ENCODE assay signal across 14 mouse cellular contexts in genomic region chr19:3266136-3266535, GRCm38 (mm10). TPM values are rescaled to one million over a fixed set of nuclear protein-coding genes. Genes with fewer than 3 reads are reported as not detected.
DNase-seq lines count a peak whose midpoint lies in the region.
"Had no signal": no experiment of that assay in that cellular context is flagged by ENCODE, and none has a peak within 500 bp of the region (broad histone marks: within the 10 kb centered on the region; RNA-seq: fewer than 3 reads in every experiment).

No protein-coding gene starts in this region.

- peak; percentile 0 for DNase-seq in adrenal gland, adult 2 months
- no peak for DNase-seq in adrenal gland, postnatal 10 days
- peak; percentile 1 for DNase-seq in kidney, adult 11 months
- DNase-seq in kidney, adult 9 months = no peak
- peak; percentile 0 for DNase-seq in right cerebral cortex, postnatal 4 days
- no peak for DNase-seq in right cerebral cortex, postnatal 14 days
- DNase-seq in urinary bladder, postnatal 36 days (ENCODE audit: low spot score in 2 of 2) = peak; percentile 39 to 44
- DNase-seq in spleen, adult 18-20 months = no peak
- DNase-seq: embryo, embryonic 11 days; kidney, adult 18-20 months; kidney, postnatal 14 days; liver, embryonic 13.5 days; lung, postnatal 4 days; thymus, adult 18-20 months had no signal

RNA-seq across cellular contexts. Expression of gene Mrpl21, which starts 16.6 kb away (rescaled TPM):
- total RNA-seq in adrenal gland, adult 2 months (2021) = 10 to 100 TPM; 70.0 to 74.6 TPM
- polyA plus RNA-seq in adrenal gland, adult 2 months (2012; rRNA removed) = 56.4 and 65.9 TPM in 2 replicates
- 10 to 100 TPM; 82.2 to 91.3 TPM for total RNA-seq in adrenal gland, postnatal 10 days (2021)

RNA-seq across cellular contexts. Expression of gene Ighmbp2, which starts 16.7 kb away (rescaled TPM):
- 1 to 10 TPM; 4.9 to 7.1 TPM for total RNA-seq in adrenal gland, adult 2 months (2021)
- polyA plus RNA-seq in adrenal gland, adult 2 months (2012; rRNA removed) = 4.6 and 5.9 TPM in 2 replicates
- total RNA-seq in adrenal gland, postnatal 10 days (2021) = 1 to 10 TPM; 5.8 to 8.4 TPM

RNA-seq across cellular contexts. Expression of gene Cpt1a, which starts 56.0 kb away (rescaled TPM):
- 100 to 1,000 TPM; 214 to 344 TPM for total RNA-seq in adrenal gland, adult 2 months (2021)
- polyA plus RNA-seq in adrenal gland, adult 2 months (2012; rRNA removed) = 360 and 463 TPM in 2 replicates
- 100 to 1,000 TPM; 173 to 277 TPM for total RNA-seq in adrenal gland, postnatal 10 days (2021)

Comparison
In these comparisons a context has a peak if more than half of its experiments do, and no peak if none do; other contexts are left out.
1. DNase-seq: peak in adrenal gland, adult 2 months (single experiment), kidney, adult 11 months (single experiment), right cerebral cortex, postnatal 4 days (single experiment) and urinary bladder, postnatal 36 days (2 of 2); none in adrenal gland, postnatal 10 days (single experiment), kidney, adult 9 months (single experiment), right cerebral cortex, postnatal 14 days (single experiment) and spleen, adult 18-20 months (0 of 2).